Mouse (Mus musculus) brain, embryonic 14.5 days (tissue): ENCODE measurements at regions not wholly inside any gene's neighbourhood (a gene's known extent, or its start where the extent isn't known, plus 50 kb on each side); places are given as distances from the start of the nearest gene placed in this dataset.

Experiments
- DNase-seq: peaks from one replicate; pipeline ENCODE4 v3.0.0-alpha.2; 2011; ENCODE audit warnings: low read depth
- CTCF ChIP-seq: fragments of 200-500 bp; IDR thresholded peaks from 2 replicates; pipeline ENCODE4 v1.5.1; 2012; ENCODE audit warnings: inconsistent platforms, mild to moderate bottlenecking, moderate library complexity, borderline replicate concordance; ENCODE audit not compliant: insufficient read depth, insufficient read length; ENCODE audit errors: extremely low read depth
- POLR2A ChIP-seq: fragments of 200-500 bp; IDR thresholded peaks from 2 replicates; pipeline ENCODE4 v1.6.1; 2012; ENCODE audit warnings: mild to moderate bottlenecking, inconsistent platforms, borderline replicate concordance; ENCODE audit not compliant: poor library complexity, insufficient read depth, insufficient read length, severe bottlenecking; ENCODE audit errors: extremely low read depth

GRCm38 (mm10) chr15:37065926-37066550 lies 58.5 kb upstream of the Zfp706 start:
- TF ChIP-seq CTCF (no peak), POLR2A (no peak)

DNA sequence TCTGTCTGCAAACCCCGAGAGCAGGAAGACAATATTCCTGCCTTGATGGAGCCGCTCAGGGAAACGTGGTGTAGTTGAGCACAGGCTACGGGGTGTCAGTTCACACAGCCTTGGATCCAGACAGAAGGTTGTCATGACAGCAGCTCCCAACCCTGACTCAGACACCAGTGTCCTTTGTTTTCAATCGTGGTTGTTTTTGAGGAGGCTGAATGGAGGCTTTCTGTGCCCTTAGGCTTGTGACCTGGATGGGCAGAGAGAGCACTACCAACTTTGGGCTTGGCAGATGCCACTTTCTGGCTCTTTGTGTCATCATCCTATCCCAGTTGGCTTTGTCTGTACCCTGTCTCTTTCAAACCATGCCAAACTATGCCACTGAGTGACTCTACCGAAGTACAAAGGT lies 57.8 kb upstream of the Zfp706 start:
- TF ChIP-seq CTCF (no peak), POLR2A (no peak)
- DNase-seq, result no peak

More at GRCm38 (mm10) chr15:37065926-37066550, 58.5 kb upstream of the Zfp706 start:
- DNase-seq, result no peak

GRCm38 (mm10) chr15:37063781-37064383 lies 56.3 kb upstream of the Zfp706 start:
- no peak for TF ChIP-seq CTCF
- TF ChIP-seq POLR2A, result no peak
- no peak for DNase-seq

GRCm38 (mm10) chr15:37062585-37062984 lies 55.0 kb upstream of the Zfp706 start:
- TF ChIP-seq CTCF (no peak), POLR2A (no peak)
- peak; percentile 60 for DNase-seq

GRCm38 (mm10) chr15:37061501-37061900 lies 53.9 kb upstream of the Zfp706 start:
- DNase-seq, result no peak
- TF ChIP-seq CTCF, result no peak
- no peak for TF ChIP-seq POLR2A

GRCm38 (mm10) chr15:37060831-37061230 lies 53.3 kb upstream of the Zfp706 start:
- TF ChIP-seq POLR2A (no peak), CTCF (no peak)
- no peak for DNase-seq
